Mouse (Mus musculus) neutrophil, adult 59 days (primary cell): Measurements from ENCODE around the gene Klk1b16. TPM values are rescaled to one million over a fixed set of nuclear protein-coding genes. Genes with fewer than 3 reads are reported as not detected.

Experiments used
- total RNA-seq, 2 experiments: library from RNA; stranded (reverse); gene quantifications; 1 replicate in 1 of 2; 2 replicates in 1 of 2; pipeline ENCODE4 v1.2.4; 2023

The Klk1b16 gene
- not detected for total RNA-seq

GRCm38 (mm10) chr7:44136467-44136866 is at the start of gene Klk1b16:
TSS of gene Klk1b16 (plus strand) at chr7:44136767.

GRCm38 (mm10) chr7:44102028-44102427 is 34.5 kb upstream of the Klk1b16 start, which contains the start of gene Klk1b21:
TSS of gene Klk1b21 (plus strand) at chr7:44102328.

GRCm38 (mm10) chr7:44112373-44112772 is 24.2 kb upstream of the Klk1b16 start, which contains the start of gene Klk1b22:
TSS of gene Klk1b22 (plus strand) at chr7:44112673.

GRCm38 (mm10) chr7:44187936-44188335 is 51.4 kb downstream of the Klk1b16 start, which contains the start of gene Klk1b24:
TSS of gene Klk1b24 (plus strand) at chr7:44188236.

Other genes with a start within 250 kb of the Klk1b16 start
- gene Klk15, start 203.0 kb upstream of the Klk1b16 start, total RNA-seq, result not detected
- not detected for gene Klk1b8, start 186.1 kb upstream of the Klk1b16 start, total RNA-seq
- not detected for gene Klk1b1, start 170.0 kb upstream of the Klk1b16 start, total RNA-seq
- not detected for gene Klk1b9, start 160.7 kb upstream of the Klk1b16 start, total RNA-seq
- not detected for gene Klk1b11, start 140.9 kb upstream of the Klk1b16 start, total RNA-seq
- gene Klk1b26, start 124.6 kb upstream of the Klk1b16 start, total RNA-seq, result not detected
- gene Klk1b27, start 84.5 kb upstream of the Klk1b16 start, total RNA-seq, result not detected
- not detected for gene Klk1b21, start 34.4 kb upstream of the Klk1b16 start, total RNA-seq
- gene Klk1b22, start 24.1 kb upstream of the Klk1b16 start, total RNA-seq, result not detected
- not detected for gene Klk1b24, start 51.5 kb downstream of the Klk1b16 start, total RNA-seq
- not detected for gene Klk1b3, start 61.4 kb downstream of the Klk1b16 start, total RNA-seq
- not detected for gene Klk1b4, start 70.7 kb downstream of the Klk1b16 start, total RNA-seq
- not detected for gene Klk1b5, start 79.2 kb downstream of the Klk1b16 start, total RNA-seq
- not detected for gene Klk1, start 88.6 kb downstream of the Klk1b16 start, total RNA-seq
- gene Gm36864, start 99.4 kb downstream of the Klk1b16 start, total RNA-seq, result not detected
- gene 1700028J19Rik, start 109.9 kb downstream of the Klk1b16 start, total RNA-seq, result 1 to 10 TPM in 1 of 2 experiments, under 1 TPM in 1; 0.49 to 1.6 TPM
- gene 2410002F23Rik, start 110.0 kb downstream of the Klk1b16 start, total RNA-seq, result 10 to 100 TPM; 27.8 to 34.7 TPM
- gene Acp4, start 120.6 kb downstream of the Klk1b16 start, total RNA-seq, result not detected
- not detected for gene Gm15517, start 124.7 kb downstream of the Klk1b16 start, total RNA-seq
- gene Clec11a, start 170.1 kb downstream of the Klk1b16 start, total RNA-seq, result 1 to 10 TPM in 1 of 2 experiments, under 1 TPM in 1; 0.42 to 1.1 TPM
- gene Shank1, start 173.5 kb downstream of the Klk1b16 start, total RNA-seq, result under 1 TPM; 0.40 to 0.57 TPM
- gene Syt3, start 247.3 kb downstream of the Klk1b16 start, total RNA-seq, result under 1 TPM in 1 of 2 experiments, not detected in 1; 0.36 TPM
- gene 1700008O03Rik, start 249.1 kb downstream of the Klk1b16 start, total RNA-seq, result under 1 TPM in 1 of 2 experiments, not detected in 1; 0.16 TPM